Mouse (Mus musculus) hindbrain, embryonic 13.5 days (tissue): Measurements from ENCODE around the gene Plcb3. TPM values are rescaled to one million over a fixed set of nuclear protein-coding genes. Genes with fewer than 3 reads are reported as not detected.
"Not testable (repeated sequence)": the region's sequence is repeated elsewhere in the genome, so short reads cannot be mapped to it uniquely, and the experiment has no call there.

Experiments used
- ATAC-seq: fragments of 200-750 bp; cut with Nextera tagmentation; 2 replicates; pipeline ENCODE4 v1.8.0; 2017; ENCODE audit warnings: moderate TSS enrichment; ENCODE audit not compliant: low FRiP score
- H3K27ac ChIP-seq: fragments of 300-500 bp; sonication (generic); 2 replicates; pipeline ENCODE4 v1.5.1; 2015; ENCODE audit warnings: inconsistent platforms, mild to moderate bottlenecking, moderate library complexity
- H3K27me3 ChIP-seq: fragments of 300-500 bp; sonication (generic); 2 replicates; pipeline ENCODE4 v1.6.1; 2015; ENCODE audit warnings: mild to moderate bottlenecking, inconsistent platforms
- H3K36me3 ChIP-seq: fragments of 300-500 bp; sonication (generic); 2 replicates; pipeline ENCODE4 v1.6.1; 2015; ENCODE audit warnings: mild to moderate bottlenecking, inconsistent platforms
- H3K4me1 ChIP-seq: fragments of 300-500 bp; sonication (generic); replicated peaks from 2 replicates; pipeline ENCODE4 v1.6.1; 2015; ENCODE audit warnings: inconsistent platforms
- H3K4me2 ChIP-seq: fragments of 300-500 bp; sonication (generic); 2 replicates; pipeline ENCODE4 v1.6.1; 2015; ENCODE audit warnings: inconsistent platforms, mild to moderate bottlenecking, moderate library complexity
- H3K4me3 ChIP-seq: fragments of 300-500 bp; sonication (generic); 2 replicates; pipeline ENCODE4 v1.5.1; 2015; ENCODE audit warnings: mild to moderate bottlenecking, inconsistent platforms
- H3K9ac ChIP-seq: fragments of 300-500 bp; sonication (generic); 2 replicates; pipeline ENCODE4 v1.6.1; 2015; ENCODE audit warnings: mild to moderate bottlenecking, inconsistent platforms
- H3K9me3 ChIP-seq: fragments of 300-500 bp; sonication (generic); 2 replicates; pipeline ENCODE4 v1.6.1; 2016; ENCODE audit warnings: inconsistent platforms
- WGBS: fragments of 180-500 bp; shearing (Covaris S2); methylation state at CpG from one replicate; pipeline ENCODE4 v1.1.7; 2015; 5-methylcytosine and 5-hydroxymethylcytosine counted together
- polyA plus RNA-seq: library from polyadenylated mRNA; unstranded; fragments of >200 nt; fragmentation: Nextera tagmentation; extraction: Ambion mirVana; gene quantifications from 2 replicates; pipeline ENCODE4 v1.2.1, GENCODE M21; 2015

Plcb3 gene
- polyA plus RNA-seq, 1 experiment from 2014 or later = 11.7 TPM

DNA sequence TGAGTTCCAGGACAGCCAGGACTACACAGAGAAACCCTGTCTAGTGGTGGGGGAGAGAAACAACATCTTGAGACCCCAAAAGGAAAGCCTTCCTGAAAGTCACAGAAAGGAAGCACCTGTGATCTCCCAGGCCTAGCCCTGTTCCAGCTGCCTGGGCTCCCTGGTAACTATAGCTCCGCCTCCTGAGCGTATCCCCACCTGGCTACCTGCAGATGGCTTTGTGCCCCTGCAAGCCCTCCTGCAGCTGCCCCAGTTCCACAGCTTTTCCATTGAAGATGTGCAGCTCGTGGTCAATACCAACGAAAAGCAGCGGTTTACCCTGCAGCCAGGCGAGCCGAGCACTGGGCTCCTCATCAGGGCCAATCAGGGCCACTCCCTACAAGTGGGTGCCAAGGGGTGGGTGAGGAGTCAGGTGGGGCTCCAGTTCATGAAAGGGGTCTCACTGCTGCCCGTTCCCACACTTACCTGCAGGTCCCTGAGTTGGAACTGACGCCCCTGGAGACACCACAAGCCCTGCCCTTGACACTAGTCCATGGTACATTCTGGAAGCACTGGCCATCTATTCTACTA lies 21.5 kb upstream of the Plcb3 start:
- ATAC-seq = no peak
- Histone ChIP-seq H3K9me3 (no peaks in the 10 kb centered on the region), H3K4me2 (no peak overlapping the region), H3K27ac (no peak overlapping the region), H3K9ac (no peak overlapping the region), H3K36me3 (peaks cover 26% of the 10 kb centered on the region), H3K4me1 (peaks cover 41% of the 10 kb centered on the region), H3K4me3 (no peak overlapping the region), H3K27me3 (no peaks in the 10 kb centered on the region)
- WGBS = 86% methylated on average over 9 of the region's 9 CpGs

GRCm38 (mm10) chr19:6996006-6996405 lies 19.7 kb upstream of the Plcb3 start, which contains the start of the genes Nudt22 and Trpt1:
Gene Nudt22, minus strand, starts transcription at chr19:6996117.
Gene Trpt1, plus strand, starts transcription at chr19:6996131.
- Histone ChIP-seq H3K9ac (peak within 1 kb of the TSS; percentile 83), H3K27me3 (no peaks in the 10 kb centered on the region), H3K4me2 (peak within 1 kb of the TSS; percentile 87), H3K9me3 (no peaks in the 10 kb centered on the region), H3K4me3 (peak within 1 kb of the TSS; percentile 63), H3K4me1 (peaks cover 52% of the 10 kb centered on the region), H3K27ac (0 out of 2 replicates have a peak within 1 kb of the TSS, but pooled peaks have one; percentile 72), H3K36me3 (peaks cover 26% of the 10 kb centered on the region)
- peak; percentile 66 for ATAC-seq
- under 1% methylated on average over 24 of the region's 24 CpGs for WGBS

GRCm38 (mm10) chr19:6995255-6995991 lies 19.2 kb upstream of the Plcb3 start:
- Histone ChIP-seq H3K27ac (no peak overlapping the region), H3K36me3 (peaks cover 24% of the 10 kb centered on the region), H3K4me1 (peaks cover 52% of the 10 kb centered on the region), H3K9me3 (no peaks in the 10 kb centered on the region), H3K4me3 (peak overlapping the region; percentile 63), H3K9ac (peak overlapping the region; percentile 83), H3K4me2 (peak overlapping the region; percentile 87), H3K27me3 (no peaks in the 10 kb centered on the region)
- 48% methylated on average over 21 of the region's 21 CpGs for WGBS
- no peak for ATAC-seq

DNA sequence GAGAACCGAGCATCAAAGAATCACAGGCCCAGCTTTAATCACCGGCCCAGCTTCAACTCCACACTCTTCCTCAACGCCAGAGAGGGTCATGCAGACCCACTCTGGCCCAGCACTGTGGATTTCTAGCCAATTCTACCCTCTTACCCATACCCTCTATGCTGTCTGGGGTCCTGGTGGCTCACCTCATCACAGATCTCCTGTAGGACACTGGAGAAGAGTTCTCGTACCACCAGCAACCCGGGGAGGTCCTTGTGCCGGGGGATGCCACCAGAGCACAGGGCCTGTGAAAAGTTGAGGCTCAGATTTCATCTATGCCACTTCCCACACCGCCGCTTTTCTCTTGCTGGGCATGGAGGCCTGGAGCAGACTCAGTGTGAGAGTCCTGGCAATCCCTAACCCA lies 18.2 kb upstream of the Plcb3 start:
- WGBS = 89% methylated on average over 8 of the region's 8 CpGs
- H3K4me2 ChIP-seq = no peak overlapping the region
- no peaks in the 10 kb centered on the region for H3K27me3 ChIP-seq
- no peak for ATAC-seq
- no peak overlapping the region for H3K9ac ChIP-seq
- H3K36me3 ChIP-seq = peaks cover 15% of the 10 kb centered on the region
- no peak overlapping the region for H3K27ac ChIP-seq
- peaks cover 52% of the 10 kb centered on the region for H3K4me1 ChIP-seq
- no peak overlapping the region for H3K4me3 ChIP-seq
- no peaks in the 10 kb centered on the region for H3K9me3 ChIP-seq

DNA sequence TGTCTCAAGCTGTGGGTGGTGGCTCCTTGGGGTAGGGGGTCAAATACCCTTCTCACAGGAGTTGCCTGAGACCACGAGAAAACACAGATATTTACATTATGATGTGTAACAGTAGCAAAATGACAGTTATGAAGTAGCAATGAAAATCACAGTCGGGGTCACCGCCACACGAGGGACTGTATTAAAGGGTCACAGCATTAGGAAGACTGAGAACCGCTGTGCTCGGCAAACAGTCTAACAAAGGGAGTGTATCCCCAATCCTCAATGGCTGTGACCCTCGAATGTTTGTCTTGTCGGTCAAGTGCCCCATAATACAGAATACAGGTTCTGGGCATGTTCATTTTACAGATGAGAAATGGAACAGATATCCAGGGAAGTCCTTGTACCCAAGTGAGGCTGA lies 17.7 kb upstream of the Plcb3 start:
- ATAC-seq = no peak
- peaks cover 52% of the 10 kb centered on the region for H3K4me1 ChIP-seq
- 87% methylated on average over 8 of the region's 8 CpGs for WGBS
- H3K27ac ChIP-seq = no peak overlapping the region
- H3K9ac ChIP-seq = no peak overlapping the region
- H3K9me3 ChIP-seq = no peaks in the 10 kb centered on the region
- H3K36me3 ChIP-seq = peaks cover 10% of the 10 kb centered on the region
- H3K27me3 ChIP-seq = no peaks in the 10 kb centered on the region
- peak overlapping the region; percentile 89; the same call in 1 of the 2 replicates for H3K4me2 ChIP-seq
- no peak overlapping the region for H3K4me3 ChIP-seq

DNA sequence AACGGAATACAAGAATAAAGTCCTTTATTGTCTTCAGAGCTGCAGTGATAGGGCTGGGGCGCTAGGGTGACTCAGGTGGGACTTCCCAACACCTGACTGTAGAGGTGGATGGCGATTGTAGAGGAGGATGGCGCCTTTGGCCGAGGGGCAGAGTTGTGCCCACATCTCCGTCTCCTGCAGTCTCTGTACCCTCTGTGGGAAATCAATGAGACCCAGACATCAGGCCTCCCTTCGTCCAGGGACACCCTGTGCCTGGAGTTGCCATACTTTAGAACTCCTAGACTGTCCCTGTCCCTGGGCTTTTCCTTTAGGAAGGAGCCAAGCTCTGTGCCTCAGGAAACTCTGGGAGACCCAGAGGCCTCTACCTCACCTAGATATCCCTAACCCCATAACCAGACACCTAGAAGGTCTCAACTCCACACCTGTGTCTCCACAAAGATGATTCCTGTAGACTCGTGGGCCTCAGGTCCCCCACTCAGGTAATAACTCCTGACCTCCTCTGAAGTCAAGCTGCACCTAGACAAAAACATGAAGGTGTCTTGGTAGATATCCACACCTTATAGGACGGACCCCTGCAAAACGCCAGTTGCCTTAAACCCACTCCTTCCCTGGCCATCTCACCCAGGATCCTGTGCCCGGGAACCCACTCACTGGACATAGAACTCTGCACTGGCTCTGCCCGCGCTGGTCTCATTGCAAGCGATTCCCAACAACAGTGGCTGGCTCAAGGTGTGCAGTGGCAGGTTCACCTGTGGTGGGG lies 16.9 kb upstream of the Plcb3 start:
- Histone ChIP-seq H3K27ac (peak overlapping the region; percentile 61), H3K9me3 (no peaks in the 10 kb centered on the region), H3K36me3 (peaks cover 2% of the 10 kb centered on the region), H3K4me3 (peak overlapping the region; percentile 55), H3K4me2 (peak overlapping the region; percentile 89), H3K9ac (peak overlapping the region; percentile 75), H3K4me1 (peaks cover 55% of the 10 kb centered on the region), H3K27me3 (no peaks in the 10 kb centered on the region)
- no peak for ATAC-seq
- 65% methylated on average over 14 of the region's 14 CpGs for WGBS

DNA sequence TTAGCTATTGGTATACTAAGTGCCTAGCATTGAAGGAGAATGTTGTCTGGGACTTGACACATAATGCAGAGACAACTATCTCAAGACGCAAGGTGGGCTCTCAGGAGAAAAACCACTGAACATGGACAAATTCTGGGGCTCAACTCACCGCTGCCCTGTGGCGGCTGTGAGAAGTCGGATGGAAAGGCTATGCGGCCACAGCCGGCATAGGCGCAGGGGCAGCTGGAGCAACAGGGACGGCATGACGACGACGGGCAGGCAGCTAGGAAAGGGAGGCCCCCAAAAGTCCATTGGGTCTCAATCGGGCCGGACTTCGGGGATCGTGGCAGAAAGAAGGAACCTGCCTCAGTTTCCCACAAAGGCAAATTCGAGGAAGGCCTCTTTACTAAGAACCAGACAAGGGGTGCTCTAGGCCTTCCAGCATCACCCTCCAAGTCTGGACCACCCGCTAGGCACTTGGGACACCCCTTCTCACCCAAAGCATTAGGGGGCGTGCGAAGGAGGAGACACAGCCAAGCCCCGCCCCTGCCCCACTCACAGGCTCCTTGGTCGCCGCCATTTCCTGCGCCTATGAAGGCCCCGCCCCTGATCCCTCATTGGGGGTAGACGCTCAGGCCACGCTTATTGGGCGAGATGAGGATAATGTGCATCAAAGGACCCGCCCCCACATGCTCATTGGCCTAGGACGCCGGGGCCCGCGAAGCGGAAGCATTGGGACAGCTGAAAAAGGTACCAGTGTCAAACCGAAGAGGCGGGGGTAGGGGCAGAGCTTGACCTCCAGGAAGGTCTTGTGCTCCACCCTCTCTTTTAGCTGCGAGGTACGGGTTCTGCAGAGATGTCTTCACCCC lies 16.0 kb upstream of the Plcb3 start, which contains the start of gene Dnajc4:
Gene Dnajc4, minus strand, starts transcription at position 562 of the 848 bp plus-strand sequence.
- H3K27ac ChIP-seq = peak within 1 kb of the TSS; percentile 61
- no peaks in the 10 kb centered on the region for H3K9me3 ChIP-seq
- no peaks in the 10 kb centered on the region for H3K27me3 ChIP-seq
- ATAC-seq = peak; percentile 94
- peaks cover 53% of the 10 kb centered on the region for H3K4me1 ChIP-seq
- H3K36me3 ChIP-seq = no peaks in the 10 kb centered on the region
- H3K9ac ChIP-seq = peak within 1 kb of the TSS; percentile 75
- peak within 1 kb of the TSS; percentile 89 for H3K4me2 ChIP-seq
- peak within 1 kb of the TSS; percentile 55 for H3K4me3 ChIP-seq
- WGBS = 1% methylated on average over 37 of the region's 37 CpGs

GRCm38 (mm10) chr19:6991166-6991565 lies 14.9 kb upstream of the Plcb3 start:
- not testable (repeated sequence) for H3K9me3 ChIP-seq, ATAC-seq, H3K27me3 ChIP-seq, H3K9ac ChIP-seq, H3K27ac ChIP-seq, H3K4me2 ChIP-seq, H3K36me3 ChIP-seq, H3K4me3 ChIP-seq
- WGBS = 95% methylated on average over 6 of the region's 6 CpGs
- H3K4me1 ChIP-seq = peaks cover 53% of the 10 kb centered on the region

- Histone ChIP-seq H3K9me3 (no peaks in the 10 kb centered on the region), H3K4me1 (peaks cover 56% of the 10 kb centered on the region), H3K4me3 (no peak overlapping the region), H3K9ac (no peak overlapping the region), H3K27ac (no peak overlapping the region), H3K4me2 (no peak overlapping the region), H3K36me3 (no peaks in the 10 kb centered on the region), H3K27me3 (no peaks in the 10 kb centered on the region)
- 90% methylated on average over 6 of the region's 6 CpGs for whole genome bisulfite sequencing
- no peak for ATAC-seq
These were observed 14.4 kb upstream of the Plcb3 start for GRCm38 (mm10) chr19:6990712-6991111.

DNA sequence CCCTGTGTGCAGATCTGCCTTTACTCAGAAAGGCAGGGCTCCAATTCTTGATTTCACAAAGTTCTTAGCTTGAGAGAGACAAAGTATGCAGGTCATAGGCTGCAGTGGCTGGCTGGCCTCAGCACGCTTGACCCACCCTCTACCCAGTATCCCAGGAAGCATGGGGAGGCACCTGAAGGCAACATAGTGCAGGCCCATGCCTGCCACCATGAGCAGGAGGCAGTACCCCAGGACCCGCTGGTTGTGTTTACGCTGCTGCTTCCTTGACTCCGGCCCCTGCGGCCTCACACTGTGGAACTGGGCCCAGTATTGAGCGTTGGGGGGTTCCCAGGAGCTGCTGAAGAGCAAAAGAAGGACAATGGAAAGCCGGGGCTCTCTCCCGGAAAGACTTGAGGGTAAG lies 13.0 kb upstream of the Plcb3 start:
- no peak for ATAC-seq
- Histone ChIP-seq H3K4me3 (no peak overlapping the region; the same call in 1 of the 2 replicates), H3K36me3 (peaks cover 10% of the 10 kb centered on the region), H3K4me2 (no peak overlapping the region), H3K27ac (no peak overlapping the region), H3K27me3 (no peaks in the 10 kb centered on the region), H3K9me3 (no peaks in the 10 kb centered on the region), H3K4me1 (peaks cover 43% of the 10 kb centered on the region), H3K9ac (no peak overlapping the region)
- 88% methylated on average over 8 of the region's 8 CpGs for WGBS

- 3% methylated on average over 8 of the region's 8 CpGs for WGBS
- H3K9ac ChIP-seq = peak overlapping the region; percentile 82
- H3K4me1 ChIP-seq = peaks cover 36% of the 10 kb centered on the region
- peak overlapping the region; percentile 76 for H3K27ac ChIP-seq
- no peaks in the 10 kb centered on the region for H3K27me3 ChIP-seq
- H3K9me3 ChIP-seq = no peaks in the 10 kb centered on the region
- peaks cover 21% of the 10 kb centered on the region for H3K36me3 ChIP-seq
- ATAC-seq = no peak
- H3K4me3 ChIP-seq = peak overlapping the region; percentile 57
- H3K4me2 ChIP-seq = peak overlapping the region; percentile 93
These were observed 11.6 kb upstream of the Plcb3 start for GRCm38 (mm10) chr19:6987904-6988285.
